Mouse (Mus musculus): ENCODE results near the gene Creb5.

Gene Creb5

GRCm38 (mm10) chr6:53495667-53496066 is 208.6 kb downstream of the Creb5 start:
- no peak for DNase-seq

GRCm38 (mm10) chr6:53496325-53496753 is 209.3 kb downstream of the Creb5 start:
- peak in 1 of 2 experiments; percentile 24 for DNase-seq

- DNase-seq: no peak
Measured at GRCm38 (mm10) chr6:53497904-53498536, 210.9 kb downstream of the Creb5 start.

GRCm38 (mm10) chr6:53499621-53500295 is 212.7 kb downstream of the Creb5 start:
- DNase-seq: peak in 1 of 2 experiments; percentile 9

- DNase-seq: no peak
Measured at GRCm38 (mm10) chr6:53501236-53501635, 214.2 kb downstream of the Creb5 start.

- no peak for DNase-seq
Measured at GRCm38 (mm10) chr6:53506947-53507564, 220.0 kb downstream of the Creb5 start.

GRCm38 (mm10) chr6:53508847-53509494 is 221.9 kb downstream of the Creb5 start:
- DNase-seq: no peak

- DNase-seq: no peak
Measured at GRCm38 (mm10) chr6:53510005-53510404, 222.9 kb downstream of the Creb5 start.

GRCm38 (mm10) chr6:53512226-53512625 is 225.2 kb downstream of the Creb5 start:
- no peak for DNase-seq

GRCm38 (mm10) chr6:53513380-53513779 is 226.3 kb downstream of the Creb5 start:
- no peak for DNase-seq

- no peak for DNase-seq
Measured at GRCm38 (mm10) chr6:53514862-53515261, 227.8 kb downstream of the Creb5 start.

- no peak for DNase-seq
Measured at GRCm38 (mm10) chr6:53515611-53516010, 228.5 kb downstream of the Creb5 start.

- no peak for DNase-seq
Measured at GRCm38 (mm10) chr6:53517371-53517945, 230.4 kb downstream of the Creb5 start.

GRCm38 (mm10) chr6:53523743-53524497 is 236.8 kb downstream of the Creb5 start:
- DNase-seq: peak; percentile 19 to 40

- no peak for DNase-seq
Measured at GRCm38 (mm10) chr6:53526460-53526859, 239.4 kb downstream of the Creb5 start.

GRCm38 (mm10) chr6:53530742-53531141 is 243.7 kb downstream of the Creb5 start:
- DNase-seq: no peak

- no peak for DNase-seq
Measured at GRCm38 (mm10) chr6:53531461-53531860, 244.4 kb downstream of the Creb5 start.

- DNase-seq: peak; percentile 86 to 90
Measured at GRCm38 (mm10) chr6:53537530-53537929, 250.5 kb downstream of the Creb5 start.

GRCm38 (mm10) chr6:53541798-53542197 is 254.7 kb downstream of the Creb5 start:
- no peak for DNase-seq

- DNase-seq: no peak
Measured at GRCm38 (mm10) chr6:53545483-53545900, 258.4 kb downstream of the Creb5 start.

GRCm38 (mm10) chr6:53545989-53546388 is 258.9 kb downstream of the Creb5 start:
- DNase-seq: no peak

- no peak for DNase-seq
Measured at GRCm38 (mm10) chr6:53548236-53548635, 261.2 kb downstream of the Creb5 start.
